Mouse (Mus musculus) macrophage (primary cell): ENCODE measurements around the gene Pex16. TPM values are rescaled to one million over a fixed set of nuclear protein-coding genes. Genes with fewer than 3 reads are reported as not detected.
"Not testable (repeated sequence)": the region's sequence is repeated elsewhere in the genome, so short reads cannot be mapped to it uniquely, and the experiment has no call there.

ENCODE experiments used
- H3K27ac ChIP-seq: fragments of 350-480 bp; formaldehyde crosslinking; 2 replicates; pipeline ENCODE4 v1.9.0; 2021
- H3K36me3 ChIP-seq: fragments of 350-480 bp; formaldehyde crosslinking; 2 replicates; pipeline ENCODE4 v1.9.0; 2021; ENCODE audit errors: inconsistent target
- H3K4me3 ChIP-seq: fragments of 350-480 bp; formaldehyde crosslinking; 2 replicates; pipeline ENCODE4 v1.9.0; 2021; ENCODE audit errors: inconsistent target
- H3K79me2 ChIP-seq: fragments of 350-480 bp; formaldehyde crosslinking; 2 replicates; pipeline ENCODE4 v1.9.0; 2021; ENCODE audit errors: inconsistent target
- WGBS: methylation state at CpG from one replicate; pipeline ENCODE4 v1.1.7; 2026; ENCODE audit warnings: inconsistent platforms; ENCODE audit not compliant: missing documents; 5-methylcytosine and 5-hydroxymethylcytosine counted together
- polyA plus RNA-seq: library from polyadenylated mRNA; stranded (reverse); fragments of 250-400 nt; gene quantifications from 3 replicates; pipeline ENCODE4 v1.2.4, GENCODE M21; 2018; ENCODE audit warnings: inconsistent platforms

Pex16 gene
- polyA plus RNA-seq, 1 experiment from 2014 or later: 5.9 TPM

DNA sequence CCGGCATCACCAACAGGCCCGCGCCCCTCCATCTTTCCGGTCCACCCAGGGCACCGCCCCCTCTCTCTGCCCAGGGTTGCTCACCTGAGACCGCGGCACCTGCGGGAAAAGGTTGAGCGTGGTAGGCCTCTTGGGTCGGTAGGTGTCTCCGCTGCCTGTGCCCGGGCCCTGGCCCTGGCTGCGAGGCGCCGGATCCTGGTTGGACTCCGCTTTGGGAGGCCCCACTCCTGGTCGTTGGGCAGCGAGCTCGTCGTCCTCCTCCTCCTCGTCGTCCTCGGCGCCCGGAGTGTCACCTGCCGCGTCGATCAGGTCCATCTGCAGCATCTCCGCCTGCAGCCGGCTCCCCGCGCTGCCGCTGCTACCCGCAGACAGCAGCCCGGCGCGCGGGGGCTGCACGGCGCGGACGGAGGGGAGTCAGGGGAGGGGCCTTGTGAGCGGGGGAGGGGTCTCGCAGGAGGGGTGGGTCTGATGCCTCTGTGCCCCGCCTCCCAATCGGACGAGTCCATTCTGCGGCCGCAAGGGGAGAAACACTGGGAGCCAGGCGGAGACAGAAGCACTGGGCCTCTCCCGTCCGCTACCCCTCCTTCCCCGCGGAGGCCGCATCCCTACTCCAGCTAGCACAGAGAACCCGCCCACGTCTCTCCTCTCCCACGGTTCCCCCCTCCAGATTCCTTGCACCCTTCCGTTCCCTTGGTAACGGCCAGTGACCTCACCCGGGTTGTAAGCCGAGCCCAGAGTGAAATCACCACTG, 14.6 kb downstream of the Pex16 start:
- H3K27ac ChIP-seq: no peak overlapping the region
- H3K4me3 ChIP-seq: no peak overlapping the region
- 5% methylated on average over 51 of the region's 62 CpGs for WGBS
- H3K79me2 ChIP-seq: no peaks in the 10 kb centered on the region
- no peaks in the 10 kb centered on the region for H3K36me3 ChIP-seq

- H3K36me3 ChIP-seq: no peaks in the 10 kb centered on the region
- no peaks in the 10 kb centered on the region for H3K79me2 ChIP-seq
- no peak overlapping the region for H3K4me3 ChIP-seq
- H3K27ac ChIP-seq: no peak overlapping the region
- 42% methylated on average over 10 of the region's 10 CpGs for WGBS
Observed at GRCm38 (mm10) chr2:92389645-92390044, 15.2 kb downstream of the Pex16 start.

DNA sequence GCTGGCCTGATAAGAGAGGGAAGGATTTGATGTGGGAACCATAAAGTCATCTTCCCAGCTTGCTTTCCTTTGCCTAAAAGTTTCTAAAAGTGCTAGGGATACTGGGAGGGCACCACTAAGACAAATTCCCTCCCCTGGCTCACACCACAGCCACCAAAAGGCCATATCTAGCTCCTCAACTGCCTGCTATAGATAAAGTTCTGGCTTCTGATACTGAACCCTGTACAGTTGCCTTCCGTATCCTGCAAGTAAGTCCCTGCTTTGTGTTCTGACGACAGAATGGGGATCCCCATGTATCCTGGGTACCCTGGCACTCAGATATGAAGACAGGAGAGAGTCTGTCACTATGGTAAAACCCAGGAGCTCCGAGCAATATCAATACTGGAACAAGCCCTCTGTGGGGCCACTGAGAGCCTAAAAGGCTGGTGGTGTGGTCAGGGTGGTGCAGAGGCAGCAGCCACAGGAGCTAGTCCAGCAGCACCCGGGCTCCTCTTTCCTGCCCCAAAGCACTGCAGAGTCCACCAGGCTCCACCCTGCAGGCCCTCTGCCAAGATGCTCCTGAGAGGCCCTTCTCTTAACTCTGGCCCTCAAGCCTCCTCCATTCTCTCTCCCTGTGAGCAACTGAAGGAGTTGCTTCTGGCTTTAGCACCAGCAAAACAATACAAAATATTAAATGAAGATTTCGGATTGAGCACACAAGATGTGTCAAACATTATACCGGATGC, 15.9 kb downstream of the Pex16 start:
- Histone ChIP-seq H3K4me3 (no peak overlapping the region), H3K36me3 (no peaks in the 10 kb centered on the region), H3K27ac (no peak overlapping the region), H3K79me2 (no peaks in the 10 kb centered on the region)
- WGBS: 84% methylated on average over 6 of the region's 6 CpGs

- Histone ChIP-seq H3K4me3 (no peak overlapping the region), H3K79me2 (no peaks in the 10 kb centered on the region), H3K36me3 (no peaks in the 10 kb centered on the region), H3K27ac (no peak overlapping the region)
- WGBS: 94% methylated on average over 8 of the region's 8 CpGs
Observed at GRCm38 (mm10) chr2:92391116-92391515, 16.6 kb downstream of the Pex16 start.

GRCm38 (mm10) chr2:92391703-92392317, 17.3 kb downstream of the Pex16 start:
- Histone ChIP-seq H3K79me2 (no peaks in the 10 kb centered on the region), H3K4me3 (no peak overlapping the region), H3K36me3 (no peaks in the 10 kb centered on the region), H3K27ac (no peak overlapping the region)
- 59% methylated on average over 11 of the region's 11 CpGs for WGBS

GRCm38 (mm10) chr2:92392318-92393264, 18.1 kb downstream of the Pex16 start:
- no peak overlapping the region for H3K4me3 ChIP-seq

DNA sequence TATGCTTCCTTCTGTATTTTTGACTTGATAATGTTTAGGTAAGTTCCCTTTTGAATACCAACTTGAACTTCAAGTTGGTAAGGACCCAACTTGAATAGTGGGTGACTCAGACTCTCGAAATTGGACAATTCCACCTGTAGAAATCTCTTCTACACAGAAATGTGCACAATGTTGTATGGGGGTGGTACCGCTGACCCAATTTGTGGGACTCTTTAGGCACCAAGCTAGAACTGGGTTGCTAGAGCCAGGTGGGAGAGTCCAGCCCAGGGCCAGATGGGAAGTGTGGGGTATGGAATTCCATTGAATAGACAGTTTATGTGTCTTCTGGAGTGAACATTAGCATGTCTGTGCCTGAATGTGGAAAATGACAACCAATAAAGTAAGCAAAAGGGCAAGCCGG, 21.1 kb downstream of the Pex16 start:
- Histone ChIP-seq H3K27ac (no peak overlapping the region), H3K79me2 (no peaks in the 10 kb centered on the region), H3K36me3 (no peaks in the 10 kb centered on the region), H3K4me3 (no peak overlapping the region)
- WGBS: 89% methylated on average over 3 of the region's 3 CpGs

More at GRCm38 (mm10) chr2:92392318-92393264, 18.1 kb downstream of the Pex16 start:
- Histone ChIP-seq H3K36me3 (no peaks in the 10 kb centered on the region), H3K27ac (no peak overlapping the region), H3K79me2 (no peaks in the 10 kb centered on the region)
- WGBS: 12% methylated on average over 26 of the region's 26 CpGs

GRCm38 (mm10) chr2:92397436-92397835, 23.0 kb downstream of the Pex16 start:
- H3K79me2 ChIP-seq: no peaks in the 10 kb centered on the region
- no peaks in the 10 kb centered on the region for H3K36me3 ChIP-seq
- H3K4me3 ChIP-seq: no peak overlapping the region
- 77% methylated on average over 1 of the region's 1 CpGs for WGBS
- no peak overlapping the region for H3K27ac ChIP-seq

- not testable (repeated sequence) for H3K36me3 ChIP-seq, H3K4me3 ChIP-seq, H3K79me2 ChIP-seq, H3K27ac ChIP-seq
- WGBS: 90% methylated on average over 4 of the region's 4 CpGs
Observed at GRCm38 (mm10) chr2:92399877-92400276, 25.4 kb downstream of the Pex16 start.

GRCm38 (mm10) chr2:92400682-92401081, 26.2 kb downstream of the Pex16 start:
- no peak overlapping the region for H3K27ac ChIP-seq
- WGBS: 22% methylated on average over 22 of the region's 22 CpGs
- no peaks in the 10 kb centered on the region for H3K36me3 ChIP-seq
- H3K79me2 ChIP-seq: no peaks in the 10 kb centered on the region
- no peak overlapping the region for H3K4me3 ChIP-seq

GRCm38 (mm10) chr2:92401091-92401561, 26.6 kb downstream of the Pex16 start, which contains the start of gene Mapk8ip1:
Mapk8ip1 (minus strand) TSS chr2:92401263.
- Histone ChIP-seq H3K4me3 (no peak within 1 kb of the TSS), H3K27ac (no peak within 1 kb of the TSS), H3K36me3 (no peaks in the 10 kb centered on the region), H3K79me2 (no peaks in the 10 kb centered on the region)
- WGBS: 4% methylated on average over 58 of the region's 59 CpGs

GRCm38 (mm10) chr2:92402591-92403326, 28.3 kb downstream of the Pex16 start:
- Histone ChIP-seq H3K4me3 (no peak overlapping the region), H3K27ac (no peak overlapping the region), H3K79me2 (no peaks in the 10 kb centered on the region), H3K36me3 (no peaks in the 10 kb centered on the region)
- WGBS: 90% methylated on average over 4 of the region's 4 CpGs

GRCm38 (mm10) chr2:92403776-92404319, 29.4 kb downstream of the Pex16 start:
- no peaks in the 10 kb centered on the region for H3K79me2 ChIP-seq
- H3K27ac ChIP-seq: no peak overlapping the region
- H3K4me3 ChIP-seq: no peak overlapping the region
- peaks cover 6% of the 10 kb centered on the region; the same call in 1 of the 2 replicates for H3K36me3 ChIP-seq
- 96% methylated on average over 5 of the region's 5 CpGs for WGBS
